Comparison of ENCODE assay signal across 12 mouse cellular contexts in the genomic region with DNA sequence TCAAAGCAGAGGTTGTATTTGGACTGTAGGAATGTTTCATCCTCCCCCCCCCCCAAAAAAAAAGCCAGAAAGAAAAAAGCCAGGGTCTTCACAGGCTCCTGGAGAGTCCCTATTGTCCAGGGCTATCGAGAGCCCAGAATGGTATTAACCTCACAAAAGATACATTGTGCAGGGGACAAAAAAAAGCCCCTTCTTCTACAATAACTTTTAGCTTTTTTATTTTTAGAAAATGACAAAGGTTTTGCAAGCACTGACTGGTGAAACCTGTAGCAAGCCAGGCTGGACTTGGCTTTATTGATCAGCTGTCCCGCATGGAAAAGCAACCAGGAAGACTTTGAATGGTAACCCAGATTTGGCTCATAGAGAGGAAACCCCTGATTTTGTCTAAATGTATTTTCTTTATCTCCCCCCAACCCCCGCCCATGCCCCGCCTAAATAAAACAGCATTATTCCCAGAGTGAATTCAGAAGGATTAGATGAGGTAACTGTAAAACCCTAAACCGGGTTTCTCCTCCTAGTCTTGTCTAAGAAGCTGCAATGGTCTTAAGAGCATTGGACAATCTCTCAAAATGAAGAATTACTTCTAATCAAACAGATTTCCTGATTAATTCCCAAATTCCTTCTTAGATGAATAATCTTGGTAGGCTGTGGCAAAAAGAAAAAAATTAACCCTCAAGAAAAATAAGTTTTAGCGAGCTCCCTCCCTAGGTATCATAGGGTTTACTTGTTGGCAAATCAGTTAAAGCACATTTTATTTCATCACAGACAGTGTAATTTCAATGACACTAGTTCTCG.
A peak's percentile ranks its signal among the peaks of the same experiment; 100 is the strongest.
DNase-seq lines count a peak whose midpoint lies in the region; ATAC-seq and TF ChIP-seq lines count a peak whose summit lies in the region.
"Had no signal": no experiment of that assay in that cellular context is flagged by ENCODE, and none has a peak within 500 bp of the region (broad histone marks: within the 10 kb centered on the region; RNA-seq: fewer than 3 reads in every experiment).

No protein-coding gene starts in this region.

- no peaks in the 10 kb centered on the region for H3K36me3 ChIP-seq in hindbrain, embryonic 13.5 days
- no peaks in the 10 kb centered on the region for H3K36me3 ChIP-seq in midbrain, embryonic 12.5 days
- H3K36me3 ChIP-seq: G1E; heart, embryonic 12.5 days had no signal

- H3K4me1 ChIP-seq in hindbrain, embryonic 13.5 days (replicated peaks) = peaks cover 24% of the 10 kb centered on the region
- H3K4me1 ChIP-seq in midbrain, embryonic 12.5 days = peaks cover 58% of the 10 kb centered on the region

- H3K9me3 ChIP-seq in hindbrain, embryonic 13.5 days = no peaks in the 10 kb centered on the region
- no peaks in the 10 kb centered on the region for H3K9me3 ChIP-seq in midbrain, embryonic 12.5 days
- H3K9me3 ChIP-seq: heart, embryonic 12.5 days; megakaryocyte, embryonic 14.5 days had no signal

- no peak for TF ChIP-seq CTCF in brain, embryonic 14.5 days (IDR thresholded peaks at IDR 0.05; ENCODE audit: borderline replicate concordance, extremely low read depth, insufficient read depth, insufficient read length)

- DNase-seq in embryo, embryonic 10.5 days (ENCODE audit: low spot score) = peak; percentile 44
- DNase-seq in embryo, embryonic 10 days (ENCODE audit: low spot score) = no peak
- DNase-seq in brain, embryonic 14.5 days (ENCODE audit: low read depth) = peak; percentile 43
- DNase-seq in thymus, postnatal 36 days = no peak
- no peak for DNase-seq in urinary bladder, postnatal 4 days (ENCODE audit: low spot score in 2 of 2)
- DNase-seq: cerebellum, adult 9-10 months had no signal

- TF ChIP-seq POLR2A in brain, embryonic 14.5 days (IDR thresholded peaks at IDR 0.05; ENCODE audit: borderline replicate concordance, extremely low read depth, insufficient read depth, insufficient read length, poor library complexity, severe bottlenecking) = no peak

- H3K4me2 ChIP-seq in hindbrain, embryonic 13.5 days = peak overlapping the region; percentile 93
- peak overlapping the region; percentile 61 for H3K4me2 ChIP-seq in midbrain, embryonic 12.5 days (replicated peaks)
- H3K4me2 ChIP-seq: heart, embryonic 12.5 days had no signal

- peak overlapping the region; percentile 99 for H3K9ac ChIP-seq in hindbrain, embryonic 13.5 days
- peak overlapping the region; percentile 100 for H3K9ac ChIP-seq in midbrain, embryonic 12.5 days (replicated peaks)
- H3K9ac ChIP-seq: heart, embryonic 12.5 days had no signal

- peaks cover 43% of the 10 kb centered on the region for H3K27me3 ChIP-seq in hindbrain, embryonic 13.5 days
- H3K27me3 ChIP-seq in midbrain, embryonic 12.5 days = peaks cover 29% of the 10 kb centered on the region

- H3K27ac ChIP-seq in hindbrain, embryonic 13.5 days = peak overlapping the region; percentile 100
- peak overlapping the region; percentile 100 for H3K27ac ChIP-seq in midbrain, embryonic 12.5 days (replicated peaks)

- peak overlapping the region; percentile 89 for H3K4me3 ChIP-seq in hindbrain, embryonic 13.5 days
- H3K4me3 ChIP-seq in midbrain, embryonic 12.5 days = peak overlapping the region; percentile 99
- H3K4me3 ChIP-seq: heart, embryonic 12.5 days; megakaryocyte, embryonic 14.5 days had no signal

- WGBS in hindbrain, embryonic 13.5 days = 7% methylated on average over 7 of the region's 7 CpGs
- WGBS in midbrain, embryonic 12.5 days = 5% methylated on average over 7 of the region's 7 CpGs

- no peak for ATAC-seq in hindbrain, embryonic 13.5 days (ENCODE audit: low FRiP score)
- ATAC-seq in midbrain, embryonic 12.5 days (ENCODE audit: low FRiP score, low read depth) = no peak
- no peak for ATAC-seq in megakaryocyte, adult 5-6 weeks (ENCODE audit: poor library complexity, severe bottlenecking)

Comparison
In these comparisons a context has a peak if more than half of its experiments do, and no peak if none do; other contexts are left out.
1. DNase-seq: peak in embryo, embryonic 10.5 days (single experiment) and brain, embryonic 14.5 days (single experiment); none in embryo, embryonic 10 days (single experiment), thymus, postnatal 36 days (0 of 2) and urinary bladder, postnatal 4 days (0 of 2).